In genomic region chr15:98985240-98985981, GRCm38 (mm10) we compare ENCODE assay signal across 9 mouse cellular contexts. TPM values are rescaled to one million over a fixed set of nuclear protein-coding genes. Genes with fewer than 3 reads are reported as not detected.
DNase-seq lines count a peak whose midpoint lies in the region; ATAC-seq and TF ChIP-seq lines count a peak whose summit lies in the region.
"Had no signal": no experiment of that assay in that cellular context is flagged by ENCODE, and none has a peak within 500 bp of the region (broad histone marks: within the 10 kb centered on the region; RNA-seq: fewer than 3 reads in every experiment).

No protein-coding gene starts in this region.

- no peaks in the 10 kb centered on the region for H3K27me3 ChIP-seq in ES-Bruce4 (ENCODE audit: control insufficient read depth, insufficient read depth, low read length, poor library complexity, severe bottlenecking)
- H3K27me3 ChIP-seq in forebrain, embryonic 12.5 days: no peaks in the 10 kb centered on the region
- no peaks in the 10 kb centered on the region for H3K27me3 ChIP-seq in heart, postnatal 0 days (ENCODE audit: control insufficient read depth, insufficient read depth, low read length)
- no peaks in the 10 kb centered on the region for H3K27me3 ChIP-seq in liver, embryonic 16.5 days (ENCODE audit: control insufficient read depth, insufficient read depth, low read depth, low read length)
- H3K27me3 ChIP-seq in neural tube, embryonic 11.5 days (ENCODE audit: control insufficient read depth, insufficient read depth, low read length): no peaks in the 10 kb centered on the region

- peak overlapping the region; percentile 66 for H3K4me3 ChIP-seq in ES-Bruce4 (ENCODE audit: low read depth, low read length)
- peak overlapping the region; percentile 44 for H3K4me3 ChIP-seq in forebrain, embryonic 12.5 days (replicated peaks)
- peak overlapping the region; percentile 53 for H3K4me3 ChIP-seq in heart, postnatal 0 days (ENCODE audit: low read depth, low read length)
- H3K4me3 ChIP-seq in liver, embryonic 16.5 days (ENCODE audit: low read depth, low read length): peak overlapping the region; percentile 67
- peak overlapping the region; percentile 38 for H3K4me3 ChIP-seq in neural tube, embryonic 11.5 days (ENCODE audit: low read depth, low read length)

- H3K27ac ChIP-seq in ES-Bruce4 (ENCODE audit: insufficient read depth, low read length): peak overlapping the region; percentile 92
- peak overlapping the region; percentile 97 for H3K27ac ChIP-seq in forebrain, embryonic 12.5 days
- H3K27ac ChIP-seq in heart, postnatal 0 days (ENCODE audit: low read depth): peak overlapping the region; percentile 97
- peak overlapping the region; percentile 87 for H3K27ac ChIP-seq in liver, embryonic 16.5 days (ENCODE audit: low read length)
- peak overlapping the region; percentile 89 for H3K27ac ChIP-seq in neural tube, embryonic 11.5 days (ENCODE audit: low read depth, low read length)

- WGBS in forebrain, embryonic 12.5 days: 3% methylated on average over 29 of the region's 29 CpGs
- 2% methylated on average over 29 of the region's 29 CpGs for WGBS in heart, postnatal 0 days
- WGBS in liver, embryonic 16.5 days (ENCODE audit: insufficient replicate concordance): under 1% methylated on average over 29 of the region's 29 CpGs
- 4% methylated on average over 29 of the region's 29 CpGs for WGBS in neural tube, embryonic 11.5 days

- TF ChIP-seq CTCF in ES-Bruce4 (IDR thresholded peaks at IDR 0.05; ENCODE audit: low read depth, low read length): no peak
- no peak for TF ChIP-seq CTCF in heart, postnatal 0 days (IDR thresholded peaks at IDR 0.05; ENCODE audit: low read depth)

- peaks cover 8% of the 10 kb centered on the region for H3K4me1 ChIP-seq in ES-Bruce4 (ENCODE audit: control insufficient read depth, insufficient read depth, low read length)
- H3K4me1 ChIP-seq in forebrain, embryonic 12.5 days: peaks cover 85% of the 10 kb centered on the region
- peaks cover 19% of the 10 kb centered on the region for H3K4me1 ChIP-seq in heart, postnatal 0 days (ENCODE audit: control insufficient read depth, insufficient read depth)
- peaks cover 9% of the 10 kb centered on the region for H3K4me1 ChIP-seq in liver, embryonic 16.5 days (ENCODE audit: control insufficient read depth, low read depth, low read length)
- peaks cover 43% of the 10 kb centered on the region for H3K4me1 ChIP-seq in neural tube, embryonic 11.5 days (ENCODE audit: control insufficient read depth, insufficient read depth, low read length)

- peak; percentile 89 for TF ChIP-seq EP300 in ES-Bruce4 (IDR thresholded peaks at IDR 0.05; ENCODE audit: insufficient read depth, low read depth, low read length)
- TF ChIP-seq EP300 in heart, postnatal 0 days (IDR thresholded peaks at IDR 0.05; ENCODE audit: low read depth): 0 out of 2 replicates have a peak, but pooled peaks have one; percentile 69

- peak; percentile 46 for TF ChIP-seq POLR2A in ES-Bruce4 (IDR thresholded peaks at IDR 0.05; ENCODE audit: insufficient read depth, low read length)

- H3K9ac ChIP-seq in ES-Bruce4 (ENCODE audit: low read depth, poor library complexity, severe bottlenecking): peak overlapping the region; percentile 17
- peak overlapping the region; percentile 68 for H3K9ac ChIP-seq in forebrain, embryonic 12.5 days
- H3K9ac ChIP-seq in heart, postnatal 0 days (replicated peaks; ENCODE audit: low read depth, low read length): peak overlapping the region; percentile 72
- peak overlapping the region; percentile 73 for H3K9ac ChIP-seq in liver, embryonic 16.5 days (ENCODE audit: low read depth, low read length)
- peak overlapping the region; percentile 67 for H3K9ac ChIP-seq in neural tube, embryonic 11.5 days (ENCODE audit: low read length)

- DNase-seq in c-Kit-positive CD71-positive TER-119-negative erythroid progenitor cells, embryonic 14.5 days (ENCODE audit: low read depth): peak; percentile 72
- DNase-seq in heart, postnatal 0 days (ENCODE audit: low spot score): peak; percentile 94
- peak; percentile 87 to 89 for DNase-seq in kidney, postnatal 36 days
- peak; percentile 79 for DNase-seq in neural tube, embryonic 11.5 days (ENCODE audit: low spot score)
- peak; percentile 74 for DNase-seq in testis, postnatal 10 days (ENCODE audit: low spot score)

- H3K4me2 ChIP-seq in forebrain, embryonic 12.5 days: peak overlapping the region; percentile 63
- peak overlapping the region; percentile 66 for H3K4me2 ChIP-seq in heart, postnatal 0 days (ENCODE audit: low read depth, low read length)
- H3K4me2 ChIP-seq in liver, embryonic 16.5 days (ENCODE audit: low read depth, low read length): peak overlapping the region; percentile 79
- peak overlapping the region; percentile 57 for H3K4me2 ChIP-seq in neural tube, embryonic 11.5 days (ENCODE audit: low read depth)

- H3K9me3 ChIP-seq in ES-Bruce4 (replicated peaks; ENCODE audit: control insufficient read depth, insufficient read depth, low read length, poor library complexity, severe bottlenecking): no peaks in the 10 kb centered on the region
- H3K9me3 ChIP-seq in forebrain, embryonic 12.5 days: no peaks in the 10 kb centered on the region
- H3K9me3 ChIP-seq in heart, postnatal 0 days (replicated peaks; ENCODE audit: control insufficient read depth, low read length): no peaks in the 10 kb centered on the region
- H3K9me3 ChIP-seq in liver, embryonic 16.5 days (replicated peaks; ENCODE audit: control insufficient read depth, low read length): no peaks in the 10 kb centered on the region
- H3K9me3 ChIP-seq in neural tube, embryonic 11.5 days (ENCODE audit: control insufficient read depth, low read length): no peaks in the 10 kb centered on the region

- ATAC-seq in forebrain, embryonic 12.5 days (ENCODE audit: low FRiP score): peak; percentile 50
- ATAC-seq in heart, postnatal 0 days (ENCODE audit: insufficient read depth, low read depth): peak; percentile 90
- ATAC-seq in liver, embryonic 16.5 days (ENCODE audit: low read depth): peak; percentile 82
- peak; percentile 48 for ATAC-seq in neural tube, embryonic 11.5 days (ENCODE audit: insufficient read depth, low FRiP score, low TSS enrichment)

- H3K36me3 ChIP-seq in ES-Bruce4 (ENCODE audit: control insufficient read depth, insufficient read depth, low read length, poor library complexity, severe bottlenecking): no peaks in the 10 kb centered on the region
- no peaks in the 10 kb centered on the region for H3K36me3 ChIP-seq in forebrain, embryonic 12.5 days (replicated peaks)
- no peaks in the 10 kb centered on the region for H3K36me3 ChIP-seq in heart, postnatal 0 days (replicated peaks; ENCODE audit: control insufficient read depth, insufficient read depth, low read length)
- H3K36me3 ChIP-seq in liver, embryonic 16.5 days (ENCODE audit: control insufficient read depth, insufficient read depth): no peaks in the 10 kb centered on the region
- H3K36me3 ChIP-seq in neural tube, embryonic 11.5 days (ENCODE audit: control insufficient read depth, insufficient read depth, low read length): no peaks in the 10 kb centered on the region; the same call in 1 of the 2 replicates

RNA-seq across cellular contexts. Expression of gene Tuba1a, which starts 31.9 kb away (rescaled TPM):
- 700 and 767 TPM in 2 replicates for polyA plus RNA-seq in ES-Bruce4 (2011; ENCODE audit: insufficient read depth, insufficient read length, low read depth, missing spikeins)
- polyA plus RNA-seq in forebrain, embryonic 12.5 days (2016; fragmentation: Nextera tagmentation; extraction: Ambion mirVana): 7,386 and 7,785 TPM in 2 replicates
- 1,016 and 1,136 TPM in 2 replicates for total RNA-seq in heart, postnatal 0 days (2014; rRNA removed; ENCODE audit: low replicate concordance)
- 404 and 408 TPM in 2 replicates for polyA plus RNA-seq in heart, postnatal 0 days (2015; fragmentation: Nextera tagmentation; extraction: Ambion mirVana)
- 48.1 and 57.9 TPM in 2 replicates for polyA plus RNA-seq in liver, embryonic 16.5 days (2015; fragmentation: Nextera tagmentation; extraction: Ambion mirVana)
- 8,277 and 8,733 TPM in 2 replicates for polyA plus RNA-seq in neural tube, embryonic 11.5 days (2014; fragmentation: Nextera tagmentation; extraction: Ambion mirVana)

RNA-seq across cellular contexts. Expression of gene Gm49450, which starts 32.1 kb away (rescaled TPM):
- polyA plus RNA-seq in ES-Bruce4 (2011; ENCODE audit: insufficient read depth, insufficient read length, low read depth, missing spikeins): not detected in 2 replicates
- not detected in 2 replicates for polyA plus RNA-seq in forebrain, embryonic 12.5 days (2016; fragmentation: Nextera tagmentation; extraction: Ambion mirVana)
- total RNA-seq in heart, postnatal 0 days (2014; rRNA removed; ENCODE audit: low replicate concordance): 78.3 and 158 TPM in 2 replicates
- polyA plus RNA-seq in heart, postnatal 0 days (2015; fragmentation: Nextera tagmentation; extraction: Ambion mirVana): not detected in 2 replicates
- polyA plus RNA-seq in liver, embryonic 16.5 days (2015; fragmentation: Nextera tagmentation; extraction: Ambion mirVana): not detected in 2 replicates
- not detected in 2 replicates for polyA plus RNA-seq in neural tube, embryonic 11.5 days (2014; fragmentation: Nextera tagmentation; extraction: Ambion mirVana)
- total RNA-seq: left cerebral cortex, adult 8-10 months had no signal

RNA-seq across cellular contexts. Expression of gene Tuba1c, which starts 44.3 kb away (rescaled TPM):
- polyA plus RNA-seq in ES-Bruce4 (2011; ENCODE audit: insufficient read depth, insufficient read length, low read depth, missing spikeins): 407 and 426 TPM in 2 replicates
- polyA plus RNA-seq in forebrain, embryonic 12.5 days (2016; fragmentation: Nextera tagmentation; extraction: Ambion mirVana): 107 and 111 TPM in 2 replicates
- 309 and 399 TPM in 2 replicates for total RNA-seq in heart, postnatal 0 days (2014; rRNA removed; ENCODE audit: low replicate concordance)
- 73.8 and 97.1 TPM in 2 replicates for polyA plus RNA-seq in heart, postnatal 0 days (2015; fragmentation: Nextera tagmentation; extraction: Ambion mirVana)
- polyA plus RNA-seq in liver, embryonic 16.5 days (2015; fragmentation: Nextera tagmentation; extraction: Ambion mirVana): 251 and 260 TPM in 2 replicates
- polyA plus RNA-seq in neural tube, embryonic 11.5 days (2014; fragmentation: Nextera tagmentation; extraction: Ambion mirVana): 109 and 112 TPM in 2 replicates

RNA-seq across cellular contexts. Expression of gene Tuba1b, which starts 51.0 kb away (rescaled TPM):
- polyA plus RNA-seq in ES-Bruce4 (2011; ENCODE audit: insufficient read depth, insufficient read length, low read depth, missing spikeins): 3,464 and 4,107 TPM in 2 replicates
- 1,790 and 1,867 TPM in 2 replicates for polyA plus RNA-seq in forebrain, embryonic 12.5 days (2016; fragmentation: Nextera tagmentation; extraction: Ambion mirVana)
- 2,330 and 2,912 TPM in 2 replicates for total RNA-seq in heart, postnatal 0 days (2014; rRNA removed; ENCODE audit: low replicate concordance)
- 608 and 611 TPM in 2 replicates for polyA plus RNA-seq in heart, postnatal 0 days (2015; fragmentation: Nextera tagmentation; extraction: Ambion mirVana)
- polyA plus RNA-seq in liver, embryonic 16.5 days (2015; fragmentation: Nextera tagmentation; extraction: Ambion mirVana): 934 and 938 TPM in 2 replicates
- 1,967 and 2,051 TPM in 2 replicates for polyA plus RNA-seq in neural tube, embryonic 11.5 days (2014; fragmentation: Nextera tagmentation; extraction: Ambion mirVana)

Comparison
In these comparisons a context has a peak if more than half of its experiments do, and no peak if none do; other contexts are left out.
1. Peak in every context shown above with its lines: DNase-seq, ATAC-seq, H3K4me3 ChIP-seq and H3K27ac ChIP-seq.
2. H3K9ac ChIP-seq: peak in every context shown above with its lines; median percentile 73 in liver, embryonic 16.5 days; 72 in heart, postnatal 0 days; 68 in forebrain, embryonic 12.5 days; 67 in neural tube, embryonic 11.5 days; 17 in ES-Bruce4.